Mouse (Mus musculus) neural tube, embryonic 15.5 days (tissue): Measurements from ENCODE around the gene Taok1. TPM values are rescaled to one million over a fixed set of nuclear protein-coding genes. Genes with fewer than 3 reads are reported as not detected.
"Not testable (repeated sequence)": the region's sequence is repeated elsewhere in the genome, so short reads cannot be mapped to it uniquely, and the experiment has no call there.

ENCODE experiments used
- ATAC-seq: fragments of 200-750 bp; cut with Nextera tagmentation; 2 replicates; pipeline ENCODE4 v1.8.0; 2017; ENCODE audit warnings: mild to moderate bottlenecking, moderate TSS enrichment, moderate library complexity; ENCODE audit not compliant: low FRiP score
- H3K27ac ChIP-seq: fragments of 300-500 bp; sonication (generic); replicated peaks from 2 replicates; pipeline ENCODE4 v1.5.1; 2015; ENCODE audit warnings: mild to moderate bottlenecking, inconsistent platforms
- H3K27me3 ChIP-seq: fragments of 300-500 bp; sonication (generic); replicated peaks from 2 replicates; pipeline ENCODE4 v1.6.1; 2015; ENCODE audit warnings: inconsistent platforms
- H3K36me3 ChIP-seq: fragments of 300-500 bp; sonication (generic); 2 replicates; pipeline ENCODE4 v1.6.1; 2015; ENCODE audit warnings: inconsistent platforms
- H3K4me1 ChIP-seq: fragments of 300-500 bp; sonication (generic); 2 replicates; pipeline ENCODE4 v1.6.1; 2015; ENCODE audit warnings: inconsistent platforms
- H3K4me2 ChIP-seq: fragments of 300-500 bp; sonication (generic); 2 replicates; pipeline ENCODE4 v1.6.1; 2015; ENCODE audit warnings: inconsistent platforms, mild to moderate bottlenecking, moderate library complexity
- H3K4me3 ChIP-seq: fragments of 300-500 bp; sonication (generic); replicated peaks from 2 replicates; pipeline ENCODE4 v1.5.1; 2015; ENCODE audit warnings: mild to moderate bottlenecking, inconsistent platforms
- H3K9ac ChIP-seq: fragments of 300-500 bp; sonication (generic); replicated peaks from 2 replicates; pipeline ENCODE4 v1.6.1; 2015; ENCODE audit warnings: mild to moderate bottlenecking, inconsistent platforms
- H3K9me3 ChIP-seq: fragments of 300-500 bp; sonication (generic); replicated peaks from 2 replicates; pipeline ENCODE4 v1.6.1; 2016; ENCODE audit warnings: inconsistent platforms
- WGBS: fragments of 180-500 bp; shearing (Covaris S2); methylation state at CpG from one replicate; pipeline ENCODE4 v1.1.7; 2015; ENCODE audit warnings: mixed read lengths; 5-methylcytosine and 5-hydroxymethylcytosine counted together
- polyA plus RNA-seq: library from polyadenylated mRNA; unstranded; fragments of >200 nt; fragmentation: Nextera tagmentation; extraction: Ambion mirVana; gene quantifications from 2 replicates; pipeline ENCODE4 v1.2.1, GENCODE M21; 2015

Taok1 gene
- polyA plus RNA-seq, 1 experiment from 2014 or later = 18.7 TPM

- no peak for ATAC-seq
- Histone ChIP-seq H3K27ac (no peak overlapping the region), H3K4me2 (no peak overlapping the region), H3K4me3 (no peak overlapping the region), H3K9ac (no peak overlapping the region), H3K36me3 (peaks cover 8% of the 10 kb centered on the region), H3K27me3 (no peaks in the 10 kb centered on the region), H3K4me1 (no peaks in the 10 kb centered on the region), H3K9me3 (no peaks in the 10 kb centered on the region)
- 91% methylated on average over 4 of the region's 4 CpGs for WGBS
These were observed 75.3 kb downstream of the Taok1 start for GRCm38 (mm10) chr11:77532202-77532846.

DNA sequence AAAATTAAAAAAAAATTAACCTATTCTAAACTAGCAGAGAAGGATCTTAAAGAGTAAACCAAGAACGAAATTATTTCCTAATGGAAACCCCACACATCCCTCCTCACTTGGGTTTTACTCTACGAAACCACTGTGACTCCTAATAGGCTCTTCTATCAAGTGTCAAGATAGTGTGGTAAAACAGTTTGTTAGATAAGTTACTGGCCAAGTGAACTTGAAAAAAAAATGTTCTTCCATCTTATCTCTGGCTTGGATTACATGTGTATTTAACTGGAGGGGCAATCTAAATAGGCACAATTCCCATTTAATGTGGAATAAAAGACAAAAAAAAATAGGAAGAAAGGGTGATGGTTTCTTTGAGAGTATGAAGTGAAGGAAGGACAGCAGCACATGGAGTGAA lies 76.8 kb downstream of the Taok1 start:
- Histone ChIP-seq H3K9ac (no peak overlapping the region), H3K9me3 (no peaks in the 10 kb centered on the region), H3K4me2 (no peak overlapping the region), H3K27me3 (no peaks in the 10 kb centered on the region), H3K4me3 (no peak overlapping the region), H3K4me1 (no peaks in the 10 kb centered on the region), H3K36me3 (peaks cover 4% of the 10 kb centered on the region; the same call in 1 of the 2 replicates), H3K27ac (no peak overlapping the region)
- ATAC-seq = no peak
- 94% methylated on average over 2 of the region's 2 CpGs for WGBS

- Histone ChIP-seq H3K4me3 (no peak overlapping the region), H3K9ac (no peak overlapping the region), H3K27me3 (no peaks in the 10 kb centered on the region), H3K4me1 (no peaks in the 10 kb centered on the region), H3K9me3 (no peaks in the 10 kb centered on the region), H3K27ac (no peak overlapping the region), H3K36me3 (no peaks in the 10 kb centered on the region), H3K4me2 (no peak overlapping the region)
- WGBS = 91% methylated on average over 3 of the region's 3 CpGs
- ATAC-seq = no peak
These were observed 78.0 kb downstream of the Taok1 start for GRCm38 (mm10) chr11:77529644-77530043.

DNA sequence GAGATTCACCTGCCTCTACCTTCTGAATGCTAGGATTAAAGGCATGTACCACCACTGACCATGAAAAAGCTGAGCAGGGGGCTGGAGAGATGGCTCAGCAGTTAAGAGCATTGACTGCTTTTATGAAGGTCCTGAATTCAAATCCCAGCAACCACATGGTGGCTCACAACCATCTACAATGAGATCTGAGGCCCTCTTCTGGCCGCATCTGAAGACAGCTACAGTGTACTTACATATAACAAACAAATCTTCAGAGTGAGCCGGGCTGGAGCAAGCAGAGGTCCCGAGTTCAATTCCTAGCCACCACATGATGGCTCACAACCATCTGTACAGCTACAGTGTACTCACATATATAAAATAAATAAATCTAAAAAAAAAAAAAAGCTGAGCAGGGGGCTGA lies 79.2 kb downstream of the Taok1 start:
- not testable (repeated sequence) for H3K4me1 ChIP-seq, H3K36me3 ChIP-seq, H3K27ac ChIP-seq, H3K9ac ChIP-seq, ATAC-seq, H3K4me3 ChIP-seq, H3K9me3 ChIP-seq, H3K4me2 ChIP-seq, H3K27me3 ChIP-seq
- 86% methylated on average over 3 of the region's 3 CpGs for WGBS

- 79% methylated on average over 3 of the region's 3 CpGs for WGBS
- Histone ChIP-seq H3K27me3 (no peaks in the 10 kb centered on the region), H3K4me3 (no peak overlapping the region), H3K27ac (no peak overlapping the region), H3K9me3 (no peaks in the 10 kb centered on the region), H3K36me3 (no peaks in the 10 kb centered on the region), H3K4me1 (no peaks in the 10 kb centered on the region), H3K4me2 (no peak overlapping the region), H3K9ac (no peak overlapping the region)
- no peak for ATAC-seq
These were observed 81.7 kb downstream of the Taok1 start for GRCm38 (mm10) chr11:77525804-77526486.

- no peak for ATAC-seq
- H3K9ac ChIP-seq = no peak overlapping the region
- no peak overlapping the region for H3K27ac ChIP-seq
- H3K4me1 ChIP-seq = peaks cover 7% of the 10 kb centered on the region
- H3K36me3 ChIP-seq = no peaks in the 10 kb centered on the region
- no peak overlapping the region for H3K4me3 ChIP-seq
- 51% methylated on average over 5 of the region's 5 CpGs for WGBS
- no peaks in the 10 kb centered on the region for H3K9me3 ChIP-seq
- no peak overlapping the region for H3K4me2 ChIP-seq
- H3K27me3 ChIP-seq = peaks cover 15% of the 10 kb centered on the region
These were observed 86.8 kb downstream of the Taok1 start for GRCm38 (mm10) chr11:77520601-77521529.

- H3K4me2 ChIP-seq = no peak within 1 kb of the TSS
- H3K4me1 ChIP-seq = peaks cover 25% of the 10 kb centered on the region
- no peak for ATAC-seq
- H3K4me3 ChIP-seq = no peak within 1 kb of the TSS
- H3K36me3 ChIP-seq = no peaks in the 10 kb centered on the region
- 61% methylated on average over 5 of the region's 5 CpGs for WGBS
- no peaks in the 10 kb centered on the region for H3K9me3 ChIP-seq
- no peak within 1 kb of the TSS for H3K9ac ChIP-seq
- H3K27me3 ChIP-seq = peaks cover 33% of the 10 kb centered on the region
- no peak within 1 kb of the TSS for H3K27ac ChIP-seq
These were observed 88.6 kb downstream of the Taok1 start, which contains the start of gene Gm10392 for GRCm38 (mm10) chr11:77519043-77519442. Gene Gm10392, minus strand, starts transcription at chr11:77519198.

- ATAC-seq = no peak
- Histone ChIP-seq H3K9ac (no peak overlapping the region), H3K27ac (no peak overlapping the region), H3K9me3 (no peaks in the 10 kb centered on the region), H3K27me3 (peaks cover 38% of the 10 kb centered on the region), H3K4me1 (peaks cover 32% of the 10 kb centered on the region), H3K36me3 (no peaks in the 10 kb centered on the region), H3K4me3 (no peak overlapping the region), H3K4me2 (no peak overlapping the region)
- WGBS = 77% methylated on average over 27 of the region's 27 CpGs
These were observed 89.4 kb downstream of the Taok1 start for GRCm38 (mm10) chr11:77518051-77518798.

GRCm38 (mm10) chr11:77516553-77517425 lies 90.8 kb downstream of the Taok1 start:
- Histone ChIP-seq H3K27ac (no peak overlapping the region), H3K4me1 (peaks cover 41% of the 10 kb centered on the region), H3K4me3 (no peak overlapping the region), H3K27me3 (peaks cover 38% of the 10 kb centered on the region), H3K36me3 (no peaks in the 10 kb centered on the region), H3K9ac (no peak overlapping the region), H3K4me2 (no peak overlapping the region), H3K9me3 (no peaks in the 10 kb centered on the region)
- WGBS = 45% methylated on average over 5 of the region's 5 CpGs
- no peak for ATAC-seq

DNA sequence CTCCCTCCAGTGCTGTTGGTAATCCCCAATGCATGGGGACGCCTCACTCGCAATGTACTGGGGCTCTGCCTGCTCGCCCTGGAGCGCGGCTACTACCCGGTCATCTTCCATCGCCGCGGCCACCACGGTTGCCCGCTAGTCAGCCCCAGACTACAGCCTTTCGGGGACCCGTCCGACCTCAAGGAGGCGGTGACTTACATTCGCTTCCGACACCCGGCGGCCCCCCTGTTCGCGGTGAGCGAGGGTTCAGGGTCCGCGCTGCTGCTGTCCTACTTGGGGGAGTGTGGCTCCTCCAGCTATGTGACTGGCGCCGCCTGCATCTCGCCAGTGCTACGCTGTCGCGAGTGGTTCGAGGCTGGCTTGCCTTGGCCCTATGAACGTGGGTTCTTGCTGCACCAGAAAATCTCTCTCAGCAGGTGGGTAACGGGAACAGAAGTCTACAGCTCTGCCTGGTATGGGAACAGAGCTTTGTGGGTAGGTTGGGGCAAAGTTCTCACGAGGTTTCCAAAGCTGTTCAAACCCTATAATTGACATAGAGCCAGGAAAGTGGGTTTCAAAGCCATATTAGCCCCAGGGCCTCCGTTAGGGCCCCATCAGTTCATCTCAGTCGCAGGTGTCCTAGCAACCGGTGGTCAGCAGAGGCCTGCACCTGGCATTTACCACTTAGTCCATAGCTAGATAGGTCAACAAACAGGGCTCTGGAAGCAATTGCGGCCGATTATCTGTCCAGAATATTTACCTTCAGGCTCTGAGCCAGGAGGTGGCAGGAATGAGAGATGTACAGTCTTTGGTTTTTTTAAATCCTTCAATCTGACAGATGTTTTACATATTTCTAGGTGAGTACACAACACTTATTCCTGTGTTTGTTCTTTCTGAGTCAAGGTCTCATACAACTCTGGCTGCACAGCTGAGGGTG lies 91.7 kb downstream of the Taok1 start, which contains the start of gene Trp53i13:
Trp53i13 (minus strand) TSS at position 344 of the 916 bp plus-strand sequence.
- H3K4me1 ChIP-seq = peaks cover 41% of the 10 kb centered on the region
- no peak for ATAC-seq
- H3K27ac ChIP-seq = no peak within 1 kb of the TSS
- 6% methylated on average over 39 of the region's 39 CpGs for WGBS
- peak within 1 kb of the TSS; percentile 53 for H3K9ac ChIP-seq
- H3K27me3 ChIP-seq = peaks cover 38% of the 10 kb centered on the region
- no peaks in the 10 kb centered on the region for H3K9me3 ChIP-seq
- H3K4me3 ChIP-seq = peak within 1 kb of the TSS; percentile 53
- peak within 1 kb of the TSS; percentile 98 for H3K4me2 ChIP-seq
- H3K36me3 ChIP-seq = no peaks in the 10 kb centered on the region
